Mouse (Mus musculus) small intestine, adult 2 months (tissue): ENCODE data around the gene Sept5.

Experiments
- CTCF ChIP-seq: fragments of 200-500 bp; IDR thresholded peaks from 2 replicates; pipeline ENCODE4 v1.5.1; 2012; ENCODE audit warnings: low read depth, mild to moderate bottlenecking, control low read depth, inconsistent platforms, low read length, moderate library complexity, mixed read lengths; ENCODE audit not compliant: insufficient replicate concordance, insufficient read length; ENCODE audit errors: extremely low read depth
- POLR2A ChIP-seq: fragments of 200-500 bp; IDR thresholded peaks from 2 replicates; pipeline ENCODE4 v1.6.1; 2012; ENCODE audit warnings: low read depth, mild to moderate bottlenecking, control low read depth, inconsistent platforms, low read length, moderate library complexity

- TF ChIP-seq CTCF (no peak), POLR2A (no peak)
Observed at GRCm38 (mm10) chr16:18625097-18625496, 4.7 kb downstream of the Sept5 start.
